Mouse (Mus musculus) spleen, postnatal 14 days (tissue): Measurements from ENCODE around the gene Brix1.

Experiments
- DNase-seq, 2 experiments: peaks; one replicate each; pipeline ENCODE4 v3.0.0; 2021 to 2022; ENCODE audit warnings: low spot score in 2 of 2

Gene Brix1

DNA sequence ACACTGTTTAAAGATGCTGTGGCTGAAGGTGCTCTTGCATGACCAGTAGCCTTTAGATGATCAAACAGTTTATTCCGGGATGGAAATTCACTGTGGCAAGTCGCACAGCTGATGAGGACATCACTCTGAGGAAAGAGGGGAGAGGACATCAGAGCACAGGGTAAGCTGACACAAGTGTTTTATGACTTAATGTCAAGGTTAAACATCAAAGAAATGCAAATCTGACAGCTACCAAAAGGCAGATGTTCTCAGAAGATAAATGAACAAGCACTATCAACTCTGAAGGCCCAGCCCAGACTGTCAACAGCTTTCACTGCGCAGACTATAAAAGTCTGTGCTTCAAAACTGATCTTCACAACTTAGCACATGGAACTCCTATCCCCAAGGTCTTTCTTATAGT lies 38.6 kb downstream of the Brix1 start:
- DNase-seq = no peak

DNA sequence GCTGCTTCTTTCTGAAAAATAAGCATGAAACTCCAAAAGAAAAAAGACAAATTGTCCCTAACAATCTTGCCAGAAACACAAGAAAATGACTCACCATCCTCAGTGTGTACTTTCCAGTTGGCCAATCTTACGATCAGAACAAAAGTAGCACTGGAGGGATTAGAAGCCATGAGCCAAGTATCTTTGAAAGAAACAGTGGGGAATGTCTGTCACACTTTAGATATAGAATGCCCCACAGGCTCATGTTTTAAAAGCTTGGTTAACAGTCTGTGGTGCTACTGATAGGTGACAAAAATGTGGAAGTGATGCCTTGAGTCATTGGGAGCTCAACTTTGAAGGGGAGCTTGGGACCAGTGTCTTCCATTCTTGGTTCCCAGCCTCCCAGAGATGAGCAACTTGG lies 43.5 kb downstream of the Brix1 start:
- DNase-seq = no peak

DNA sequence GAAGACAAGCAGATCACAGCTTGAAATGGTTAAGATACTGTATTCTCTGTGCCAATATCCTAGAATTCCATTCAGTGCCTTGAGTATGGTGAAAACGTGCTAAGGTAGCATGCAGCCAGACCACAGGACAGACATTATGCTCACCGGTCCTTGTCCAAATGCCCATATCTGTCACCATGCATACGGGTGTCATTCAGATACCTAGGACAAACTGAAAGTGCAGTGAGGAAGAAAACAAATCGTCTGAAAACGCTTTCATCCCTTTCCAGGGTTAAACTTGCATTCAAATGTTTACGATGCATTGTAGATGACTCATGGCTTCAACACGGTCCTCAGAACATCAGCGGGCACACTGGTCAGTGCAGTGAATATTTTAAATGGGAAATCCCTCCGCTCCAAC lies 44.3 kb downstream of the Brix1 start:
- no peak for DNase-seq

DNA sequence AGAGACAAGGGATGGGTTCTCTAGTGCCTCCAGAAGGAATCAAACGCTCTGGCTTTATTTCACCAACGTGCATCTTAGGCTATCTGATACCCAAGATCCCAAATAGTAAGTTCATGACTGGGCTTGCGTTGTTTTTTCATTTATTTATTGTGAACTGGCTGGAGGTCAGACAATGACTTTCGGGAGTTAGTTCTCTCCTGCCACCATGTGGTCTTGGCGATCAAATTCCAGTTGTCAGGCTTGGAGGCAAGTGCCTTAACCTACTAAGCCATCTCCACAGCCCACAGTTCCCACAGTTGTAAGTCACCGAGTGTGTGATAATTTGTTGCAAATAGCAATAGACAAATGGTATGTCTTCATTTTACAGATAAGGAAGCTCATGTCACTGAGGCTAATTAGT lies 45.8 kb downstream of the Brix1 start:
- no peak for DNase-seq

DNA sequence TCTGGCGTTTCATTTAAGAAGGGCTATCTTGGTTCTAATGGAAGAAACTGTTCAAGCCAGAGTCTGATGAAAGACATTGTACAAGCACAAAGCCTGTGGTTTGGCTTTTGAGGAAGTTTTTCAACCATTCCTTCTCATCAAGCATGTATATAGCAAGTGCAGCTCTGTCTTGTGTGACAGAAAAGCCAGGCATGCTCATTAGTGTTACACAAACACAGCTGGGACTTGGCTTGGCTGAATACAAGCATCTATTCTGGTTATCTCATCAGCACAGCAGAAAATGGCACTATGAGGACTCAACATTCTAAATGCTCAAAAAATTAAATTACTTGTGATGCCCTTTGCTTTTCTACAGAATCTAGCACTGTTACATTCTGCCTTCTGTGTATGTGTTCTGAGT lies 48.9 kb downstream of the Brix1 start:
- no peak for DNase-seq

DNA sequence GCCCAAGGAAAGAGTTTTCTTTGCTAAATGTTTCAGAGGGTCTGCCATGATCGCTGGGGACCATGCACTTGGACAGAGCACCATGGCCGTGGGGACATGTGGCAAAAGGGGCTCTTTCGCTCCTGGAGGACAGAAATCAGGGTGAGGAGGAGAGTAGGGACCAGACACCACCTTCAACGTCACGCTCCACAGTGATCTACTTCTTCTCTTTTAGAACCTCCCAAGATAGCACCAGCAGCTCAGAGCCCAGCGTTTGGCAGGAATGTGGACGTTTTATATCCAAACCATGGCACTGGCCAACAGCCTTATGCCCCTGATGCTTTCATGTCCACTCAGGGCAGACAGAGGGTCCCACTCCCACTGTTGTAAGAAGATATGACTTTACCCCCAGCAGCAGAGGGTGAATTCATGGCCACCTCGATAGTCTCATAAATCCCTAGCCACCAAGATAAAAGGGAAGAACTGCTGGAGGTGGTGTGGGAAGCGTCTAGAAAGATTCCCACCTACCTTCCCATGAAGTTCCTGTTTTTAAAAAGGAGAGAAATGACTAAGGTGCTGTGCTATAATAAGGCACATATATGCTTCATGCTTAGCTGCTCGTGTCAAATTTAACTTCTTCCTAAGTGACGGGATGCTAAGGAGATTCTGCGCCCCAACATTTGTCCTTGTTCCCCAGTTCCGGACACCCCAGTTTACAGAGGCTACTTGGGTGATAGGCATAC lies 59.0 kb downstream of the Brix1 start:
- DNase-seq = no peak

DNA sequence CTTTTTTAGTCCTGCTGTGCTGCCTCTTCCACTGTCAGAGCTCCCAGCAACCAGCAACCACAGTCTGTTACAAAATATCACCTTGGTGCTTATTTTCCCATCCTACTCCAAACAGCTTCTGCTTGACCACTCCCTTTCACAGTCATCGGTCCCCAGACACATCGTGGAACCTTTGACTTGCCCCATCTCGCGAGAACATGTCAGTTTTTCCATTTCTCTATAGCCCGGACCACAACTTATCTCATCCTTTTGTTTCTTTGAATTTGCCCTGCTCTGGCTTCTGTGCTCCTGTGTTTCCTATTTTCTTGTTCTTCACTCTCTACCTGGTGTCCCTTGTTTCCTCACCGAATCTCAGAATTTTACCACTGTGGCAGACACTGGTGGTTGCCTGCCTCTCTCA lies 59.6 kb downstream of the Brix1 start:
- no peak for DNase-seq
